Mouse (Mus musculus) G1E (cell line): ENCODE data around the gene Sco2.

Source experiments
- CTCF ChIP-seq: IDR thresholded peaks from 2 replicates; pipeline ENCODE4 v1.5.1; 2012; ENCODE audit warnings: low read depth, low read length, inconsistent platforms, mixed read lengths
- GATA1 ChIP-seq: IDR thresholded peaks from 2 replicates; pipeline ENCODE4 v1.6.1; 2012; ENCODE audit warnings: borderline replicate concordance, low read length, inconsistent platforms, mixed read lengths

DNA sequence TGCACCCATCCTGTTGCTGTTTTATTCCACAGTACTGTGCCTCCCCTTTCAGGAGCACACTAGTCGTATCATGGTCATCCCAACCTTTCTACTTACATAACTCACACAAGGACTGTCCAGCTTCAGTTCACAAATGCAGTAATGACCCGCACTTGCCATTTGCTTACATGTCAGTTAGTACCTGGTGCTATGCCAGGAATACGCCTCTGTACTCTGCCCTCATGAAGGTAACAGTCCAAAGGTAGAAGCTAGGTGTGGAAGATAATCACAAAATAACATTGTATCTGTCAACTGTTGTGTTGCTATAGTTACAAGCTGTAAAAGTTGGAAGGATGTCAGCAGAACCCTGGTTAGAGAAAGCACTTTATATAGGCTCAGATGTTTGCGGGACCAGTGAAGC, 23.2 kb upstream of the Sco2 start:
- TF ChIP-seq GATA1 (no peak), CTCF (no peak)
